ENCODE assay signal across 18 mouse cellular contexts in genomic region chr1:93225226-93225625, GRCm38 (mm10). TPM values are rescaled to one million over a fixed set of nuclear protein-coding genes. Genes with fewer than 3 reads are reported as not detected.
DNase-seq lines count a peak whose midpoint lies in the region; ATAC-seq and TF ChIP-seq lines count a peak whose summit lies in the region.
"Had no signal": no experiment of that assay in that cellular context is flagged by ENCODE, and none has a peak within 500 bp of the region (broad histone marks: within the 10 kb centered on the region; RNA-seq: fewer than 3 reads in every experiment).

No protein-coding gene starts in this region.

- H3K4me2 ChIP-seq in hindbrain, embryonic 13.5 days: no peak overlapping the region
- H3K4me2 ChIP-seq in hindbrain, embryonic 11.5 days (replicated peaks; ENCODE audit: low read depth, low read length): no peak overlapping the region
- no peak overlapping the region for H3K4me2 ChIP-seq in liver, embryonic 12.5 days

- no peak for DNase-seq in hindbrain, embryonic 11.5 days (ENCODE audit: low spot score)
- peak; percentile 66 for DNase-seq in left cerebral cortex, postnatal 4 days
- no peak for DNase-seq in left cerebral cortex, adult 2 months (ENCODE audit: extremely low spot score in 1 of 2, low spot score in 2 of 2)
- DNase-seq in embryonic facial prominence, embryonic 10.5 days (ENCODE audit: low spot score): peak; percentile 23
- no peak for DNase-seq in limb, embryonic 10.5 days (ENCODE audit: low spot score)
- DNase-seq: adrenal gland, adult 8-10 months; cerebellum, adult 8-10 months; gastrocnemius, postnatal 36 days; heart, postnatal 14 days; liver, postnatal 0 days; thymus, adult 2 months had no signal

- TF ChIP-seq CTCF in left cerebral cortex, adult 2 months (IDR thresholded peaks at IDR 0.05): no peak

- H3K4me1 ChIP-seq in hindbrain, embryonic 13.5 days (replicated peaks): peaks cover 37% of the 10 kb centered on the region
- H3K4me1 ChIP-seq in hindbrain, embryonic 11.5 days (replicated peaks; ENCODE audit: control insufficient read depth, insufficient read depth, low read length): 0 out of 2 replicates have a peak, but pooled peaks cover 2% of the 10 kb centered on the region
- H3K4me1 ChIP-seq in embryonic facial prominence, embryonic 10.5 days: peaks cover 54% of the 10 kb centered on the region
- H3K4me1 ChIP-seq in limb, embryonic 10.5 days: peaks cover 79% of the 10 kb centered on the region
- H3K4me1 ChIP-seq in liver, embryonic 12.5 days: no peaks in the 10 kb centered on the region

- no peak overlapping the region for H3K4me3 ChIP-seq in hindbrain, embryonic 13.5 days
- H3K4me3 ChIP-seq in hindbrain, embryonic 11.5 days (ENCODE audit: low read depth, low read length): no peak overlapping the region
- no peak overlapping the region for H3K4me3 ChIP-seq in left cerebral cortex, adult 2 months
- no peak overlapping the region for H3K4me3 ChIP-seq in embryonic facial prominence, embryonic 10.5 days
- H3K4me3 ChIP-seq in limb, embryonic 10.5 days: 0 out of 2 replicates have a peak overlapping the region, but pooled peaks have one; percentile 3
- H3K4me3 ChIP-seq in liver, embryonic 12.5 days: no peak overlapping the region
- H3K4me3 ChIP-seq: heart, embryonic 10.5 days had no signal

- peak overlapping the region; percentile 40; the same call in 1 of the 2 replicates for H3K27ac ChIP-seq in hindbrain, embryonic 13.5 days
- H3K27ac ChIP-seq in hindbrain, embryonic 11.5 days (ENCODE audit: low read depth, low read length): no peak overlapping the region
- no peak overlapping the region for H3K27ac ChIP-seq in left cerebral cortex, adult 2 months
- peak overlapping the region; percentile 65 for H3K27ac ChIP-seq in embryonic facial prominence, embryonic 10.5 days (replicated peaks)
- H3K27ac ChIP-seq in limb, embryonic 10.5 days: peak overlapping the region; percentile 89
- H3K27ac ChIP-seq in liver, embryonic 12.5 days: no peak overlapping the region
- H3K27ac ChIP-seq: heart, embryonic 10.5 days had no signal

- WGBS in hindbrain, embryonic 13.5 days: 46% methylated on average over 4 of the region's 4 CpGs
- WGBS in hindbrain, embryonic 11.5 days: 49% methylated on average over 4 of the region's 4 CpGs
- WGBS in embryonic facial prominence, embryonic 10.5 days: 41% methylated on average over 4 of the region's 4 CpGs
- WGBS in limb, embryonic 10.5 days: 39% methylated on average over 4 of the region's 4 CpGs
- whole genome bisulfite sequencing in liver, embryonic 12.5 days (ENCODE audit: insufficient replicate concordance): 36% methylated on average over 4 of the region's 4 CpGs

- no peak overlapping the region for H3K9ac ChIP-seq in hindbrain, embryonic 13.5 days
- no peak overlapping the region for H3K9ac ChIP-seq in hindbrain, embryonic 11.5 days (ENCODE audit: low read depth, low read length)
- H3K9ac ChIP-seq in liver, embryonic 12.5 days: no peak overlapping the region
- H3K9ac ChIP-seq: liver, postnatal 0 days had no signal

- no peaks in the 10 kb centered on the region for H3K9me3 ChIP-seq in hindbrain, embryonic 13.5 days
- no peaks in the 10 kb centered on the region for H3K9me3 ChIP-seq in hindbrain, embryonic 11.5 days (ENCODE audit: control insufficient read depth, low read length)
- H3K9me3 ChIP-seq in embryonic facial prominence, embryonic 10.5 days: no peaks in the 10 kb centered on the region
- H3K9me3 ChIP-seq in limb, embryonic 10.5 days (replicated peaks): no peaks in the 10 kb centered on the region
- H3K9me3 ChIP-seq in liver, embryonic 12.5 days (replicated peaks): no peaks in the 10 kb centered on the region
- H3K9me3 ChIP-seq: heart, embryonic 10.5 days had no signal

- H3K27me3 ChIP-seq in hindbrain, embryonic 13.5 days: peaks cover 23% of the 10 kb centered on the region
- H3K27me3 ChIP-seq in hindbrain, embryonic 11.5 days (ENCODE audit: control insufficient read depth, insufficient read depth, low read length): peaks cover 3% of the 10 kb centered on the region; the same call in 1 of the 2 replicates
- peaks cover 32% of the 10 kb centered on the region for H3K27me3 ChIP-seq in embryonic facial prominence, embryonic 10.5 days (replicated peaks; ENCODE audit: low read depth, poor library complexity, severe bottlenecking)
- H3K27me3 ChIP-seq in limb, embryonic 10.5 days (ENCODE audit: low read depth, poor library complexity, severe bottlenecking): peaks cover 17% of the 10 kb centered on the region
- H3K27me3 ChIP-seq in liver, embryonic 12.5 days (replicated peaks): 0 out of 2 replicates have a peak, but pooled peaks cover 19% of the 10 kb centered on the region
- H3K27me3 ChIP-seq: Patski had no signal

- intact Hi-C loops in left cerebral cortex, postnatal 4 days (cut with DNase I): no loop called here
- intact Hi-C loops in left cerebral cortex, adult 2 months (cut with DNase I): no loop called here

- H3K36me3 ChIP-seq in hindbrain, embryonic 13.5 days: no peaks in the 10 kb centered on the region
- no peaks in the 10 kb centered on the region for H3K36me3 ChIP-seq in hindbrain, embryonic 11.5 days (ENCODE audit: control insufficient read depth, insufficient read depth, low read length)
- no peaks in the 10 kb centered on the region for H3K36me3 ChIP-seq in embryonic facial prominence, embryonic 10.5 days (replicated peaks)
- H3K36me3 ChIP-seq in limb, embryonic 10.5 days: no peaks in the 10 kb centered on the region
- no peaks in the 10 kb centered on the region for H3K36me3 ChIP-seq in liver, embryonic 12.5 days
- H3K36me3 ChIP-seq: heart, embryonic 10.5 days had no signal

- ATAC-seq in hindbrain, embryonic 13.5 days (ENCODE audit: low FRiP score): no peak
- no peak for ATAC-seq in hindbrain, embryonic 11.5 days (ENCODE audit: low FRiP score)
- no peak for ATAC-seq in liver, embryonic 12.5 days
- no peak for ATAC-seq in cerebellum, adult (ENCODE audit: insufficient number of reproducible peaks, low FRiP score, low TSS enrichment)
- ATAC-seq: inflammation-experienced regulatory T-cells, adult 6 months; liver, postnatal 0 days; midbrain, embryonic 16.5 days had no signal

RNA-seq across cellular contexts. Expression of gene Sned1, which starts 10.4 kb away (rescaled TPM):
- 8.8 and 9.3 TPM in 2 replicates for polyA plus RNA-seq in hindbrain, embryonic 13.5 days (2015; fragmentation: Nextera tagmentation; extraction: Ambion mirVana)
- polyA plus RNA-seq in hindbrain, embryonic 11.5 days (2014; fragmentation: Nextera tagmentation; extraction: Ambion mirVana): 1.5 and 4.0 TPM in 2 replicates
- total RNA-seq in left cerebral cortex, postnatal 4 days (2021): 1 to 10 TPM; 8.4 to 8.6 TPM
- total RNA-seq in left cerebral cortex, adult 2 months (2021): 10 to 100 TPM in 1 of 2 experiments, 1 to 10 TPM in 1; 7.0 to 10.0 TPM
- polyA plus RNA-seq in embryonic facial prominence, embryonic 10.5 days (2016; fragmentation: Nextera tagmentation; extraction: Ambion mirVana): 6.5 and 9.6 TPM in 2 replicates
- 12.0 and 27.8 TPM in 2 replicates for polyA plus RNA-seq in limb, embryonic 10.5 days (2016; fragmentation: Nextera tagmentation; extraction: Ambion mirVana)
- polyA plus RNA-seq in liver, embryonic 12.5 days (2016; fragmentation: Nextera tagmentation; extraction: Ambion mirVana): 0.52 and 1.4 TPM in 2 replicates

RNA-seq across cellular contexts. Expression of gene Crocc2, which starts 56.7 kb away (rescaled TPM):
- polyA plus RNA-seq in hindbrain, embryonic 13.5 days (2015; fragmentation: Nextera tagmentation; extraction: Ambion mirVana): 0.19 and 0.38 TPM in 2 replicates
- 0.09 and 0.18 TPM in 2 replicates for polyA plus RNA-seq in hindbrain, embryonic 11.5 days (2014; fragmentation: Nextera tagmentation; extraction: Ambion mirVana)
- total RNA-seq in left cerebral cortex, postnatal 4 days (2021): under 1 TPM; 0.91 to 0.94 TPM
- total RNA-seq in left cerebral cortex, adult 2 months (2021): under 1 TPM; 0.07 to 0.12 TPM
- polyA plus RNA-seq in embryonic facial prominence, embryonic 10.5 days (2016; fragmentation: Nextera tagmentation; extraction: Ambion mirVana): 0.19 and 0.20 TPM in 2 replicates
- 0.33 and 0.34 TPM in 2 replicates for polyA plus RNA-seq in limb, embryonic 10.5 days (2016; fragmentation: Nextera tagmentation; extraction: Ambion mirVana)
- 0.02 and 0.04 TPM in 2 replicates for polyA plus RNA-seq in liver, embryonic 12.5 days (2016; fragmentation: Nextera tagmentation; extraction: Ambion mirVana)
- total RNA-seq: gastrocnemius, postnatal 36 days had no signal
- polyA plus RNA-seq: inflammation-experienced regulatory T-cells, adult 6 months; liver, postnatal 0 days had no signal

Comparison
In these comparisons a context has a peak if more than half of its experiments do, and no peak if none do; other contexts are left out.
1. H3K27ac ChIP-seq: peak in hindbrain, embryonic 13.5 days (single experiment), embryonic facial prominence, embryonic 10.5 days (single experiment) and limb, embryonic 10.5 days (single experiment); none in hindbrain, embryonic 11.5 days (single experiment), left cerebral cortex, adult 2 months (single experiment) and liver, embryonic 12.5 days (single experiment).
2. DNase-seq: peak in left cerebral cortex, postnatal 4 days (single experiment) and embryonic facial prominence, embryonic 10.5 days (single experiment); none in hindbrain, embryonic 11.5 days (single experiment), left cerebral cortex, adult 2 months (0 of 2) and limb, embryonic 10.5 days (single experiment).